Comparison of ENCODE assay signal across 28 mouse cellular contexts in genomic region chr2:148393149-148393548, GRCm38 (mm10). TPM values are rescaled to one million over a fixed set of nuclear protein-coding genes. Genes with fewer than 3 reads are reported as not detected.
DNase-seq lines count a peak whose midpoint lies in the region; ATAC-seq and TF ChIP-seq lines count a peak whose summit lies in the region.
"Had no signal": no experiment of that assay in that cellular context is flagged by ENCODE, and none has a peak within 500 bp of the region (broad histone marks: within the 10 kb centered on the region; RNA-seq: fewer than 3 reads in every experiment).

No protein-coding gene starts in this region.

- TF ChIP-seq CTCF in bone marrow macrophage, adult 2 months (IDR thresholded peaks at IDR 0.05; ENCODE audit: low read depth, low read length), result no peak

- H3K4me3 ChIP-seq in heart, embryonic 10.5 days, result no peak overlapping the region
- no peak overlapping the region for H3K4me3 ChIP-seq in bone marrow macrophage, adult 2 months (ENCODE audit: insufficient read depth, low read length)
- H3K4me3 ChIP-seq: forebrain, embryonic 13.5 days; heart, adult 2 months; heart, embryonic 13.5 days; hindbrain, embryonic 10.5 days; liver, embryonic 13.5 days; neural tube, embryonic 12.5 days; stomach, embryonic 15.5 days had no signal

- peaks cover 31% of the 10 kb centered on the region for H3K4me1 ChIP-seq in heart, embryonic 10.5 days
- H3K4me1 ChIP-seq in bone marrow macrophage, adult 2 months (ENCODE audit: control insufficient read depth, insufficient read depth, low read length), result peaks cover 32% of the 10 kb centered on the region
- H3K4me1 ChIP-seq: neural tube, embryonic 12.5 days had no signal

- ATAC-seq in megakaryocyte progenitor cell, adult 5-6 weeks (replicated peaks; ENCODE audit: poor library complexity), result peak; percentile 66
- ATAC-seq: forebrain, embryonic 13.5 days; hindbrain, embryonic 16.5 days had no signal

- no peak overlapping the region for H3K27ac ChIP-seq in heart, embryonic 10.5 days
- H3K27ac ChIP-seq in bone marrow macrophage, adult 2 months (ENCODE audit: insufficient read depth, low read depth, low read length), result peak overlapping the region; percentile 6; the same call in 1 of the 2 replicates
- H3K27ac ChIP-seq: forebrain, embryonic 13.5 days; heart, adult 2 months; heart, embryonic 13.5 days; hindbrain, embryonic 10.5 days; liver, embryonic 13.5 days; neural tube, embryonic 12.5 days; stomach, embryonic 15.5 days had no signal

- no peaks in the 10 kb centered on the region for H3K9me3 ChIP-seq in heart, embryonic 10.5 days
- H3K9me3 ChIP-seq: forebrain, embryonic 13.5 days; heart, embryonic 13.5 days; hindbrain, embryonic 10.5 days; liver, embryonic 13.5 days; neural tube, embryonic 12.5 days; stomach, embryonic 15.5 days had no signal

- 50% methylated on average over 1 of the region's 1 CpGs for WGBS in heart, embryonic 10.5 days

- peaks cover 67% of the 10 kb centered on the region for H3K27me3 ChIP-seq in heart, embryonic 10.5 days (ENCODE audit: insufficient read depth, poor library complexity, severe bottlenecking)

- H3K36me3 ChIP-seq in heart, embryonic 10.5 days, result no peaks in the 10 kb centered on the region
- H3K36me3 ChIP-seq: heart, embryonic 13.5 days; hindbrain, embryonic 10.5 days; liver, embryonic 13.5 days; neural tube, embryonic 12.5 days; stomach, embryonic 15.5 days had no signal

- peak; percentile 48 for DNase-seq in heart, embryonic 10.5 days (ENCODE audit: low spot score)
- DNase-seq in heart, adult 18-20 months, result no peak
- DNase-seq in 416B (ENCODE audit: low read depth), result peak; percentile 83
- no peak for DNase-seq in lung, postnatal 25 days (ENCODE audit: low spot score)
- no peak for DNase-seq in right cerebral cortex, postnatal 14 days
- DNase-seq in adrenal gland, adult 2 months, result no peak
- DNase-seq: adrenal gland, postnatal 36 days; cerebellum, adult 8-10 months; cerebellum, postnatal 25 days; gastrocnemius, postnatal 14 days; heart, adult 2 months; heart, postnatal 10 days; kidney, adult 9 months; kidney, postnatal 14 days; layer of hippocampus, adult 9-11 months; liver, embryonic 13.5 days; lung, embryonic 14.5 days; lung, postnatal 36 days; midbrain, embryonic 14.5 days; thymus, postnatal 14 days had no signal

- TF ChIP-seq POLR2A in bone marrow macrophage, adult 2 months (IDR thresholded peaks at IDR 0.05; ENCODE audit: borderline replicate concordance, low read depth, low read length), result no peak

RNA-seq across cellular contexts. Expression of gene Sstr4, which starts 2.0 kb away (rescaled TPM):
- 0.52 and 0.89 TPM in 2 replicates for polyA plus RNA-seq in heart, embryonic 10.5 days (2016; fragmentation: Nextera tagmentation; extraction: Ambion mirVana)
- 1 to 10 TPM; 1.3 to 1.5 TPM for total RNA-seq in heart, adult 18-20 months (2021)
- not detected in 2 replicates for polyA plus RNA-seq in bone marrow macrophage, adult 2 months (2012; ENCODE audit: insufficient read depth, insufficient read length, missing spikeins)
- total RNA-seq in megakaryocyte progenitor cell, adult 5-6 weeks (2015), result not detected in 2 replicates
- total RNA-seq in megakaryocyte progenitor cell, adult 5-6 weeks (2017), result 0.29 TPM in 1 of 2 replicates, not detected in the other
- total RNA-seq in adrenal gland, adult 2 months (2021), result under 1 TPM; 0.26 to 0.86 TPM
- 0.72 and 0.84 TPM in 2 replicates for polyA plus RNA-seq in adrenal gland, adult 2 months (2012; rRNA removed)
- polyA plus RNA-seq: liver, embryonic 13.5 days had no signal

RNA-seq across cellular contexts. Expression of gene Thbd, which starts 14.8 kb away (rescaled TPM):
- polyA plus RNA-seq in heart, embryonic 10.5 days (2016; fragmentation: Nextera tagmentation; extraction: Ambion mirVana), result 10.9 and 14.6 TPM in 2 replicates
- 10 to 100 TPM; 42.3 to 44.8 TPM for total RNA-seq in heart, adult 18-20 months (2021)
- 8.2 and 8.3 TPM in 2 replicates for polyA plus RNA-seq in bone marrow macrophage, adult 2 months (2012; ENCODE audit: insufficient read depth, insufficient read length, missing spikeins)
- total RNA-seq in megakaryocyte progenitor cell, adult 5-6 weeks (2015), result 12.0 and 13.8 TPM in 2 replicates
- total RNA-seq in megakaryocyte progenitor cell, adult 5-6 weeks (2017), result 11.4 and 11.7 TPM in 2 replicates
- total RNA-seq in adrenal gland, adult 2 months (2021), result 10 to 100 TPM; 24.8 to 37.1 TPM
- 31.1 and 34.6 TPM in 2 replicates for polyA plus RNA-seq in adrenal gland, adult 2 months (2012; rRNA removed)

RNA-seq across cellular contexts. Expression of gene Cd93, which starts 50.2 kb away (rescaled TPM):
- 10.3 and 19.7 TPM in 2 replicates for polyA plus RNA-seq in heart, embryonic 10.5 days (2016; fragmentation: Nextera tagmentation; extraction: Ambion mirVana)
- total RNA-seq in heart, adult 18-20 months (2021), result 10 to 100 TPM; 31.2 to 41.1 TPM
- polyA plus RNA-seq in bone marrow macrophage, adult 2 months (2012; ENCODE audit: insufficient read depth, insufficient read length, missing spikeins), result 338 and 370 TPM in 2 replicates
- total RNA-seq in megakaryocyte progenitor cell, adult 5-6 weeks (2015), result 102 and 116 TPM in 2 replicates
- total RNA-seq in megakaryocyte progenitor cell, adult 5-6 weeks (2017), result 126 and 132 TPM in 2 replicates
- 10 to 100 TPM; 22.0 to 26.7 TPM for total RNA-seq in adrenal gland, adult 2 months (2021)
- polyA plus RNA-seq in adrenal gland, adult 2 months (2012; rRNA removed), result 7.9 and 8.4 TPM in 2 replicates

Comparison
In these comparisons a context has a peak if more than half of its experiments do, and no peak if none do; other contexts are left out.
1. DNase-seq: peak in heart, embryonic 10.5 days (single experiment) and 416B (single experiment); none in heart, adult 18-20 months (0 of 2), lung, postnatal 25 days (single experiment), right cerebral cortex, postnatal 14 days (single experiment) and adrenal gland, adult 2 months (single experiment).